Mouse (Mus musculus) myocyte (in vitro differentiated cells): ENCODE measurements around the gene Fam181a.

ENCODE experiments used
- E2F4 ChIP-seq: IDR thresholded peaks from one replicate; pipeline ENCODE4 v1.6.1; 2011; ENCODE audit warnings: mild to moderate bottlenecking, control low read depth, moderate library complexity; ENCODE audit not compliant: insufficient read depth
- POLR2A ChIP-seq: IDR thresholded peaks from one replicate; pipeline ENCODE4 v1.6.1; 2011; ENCODE audit warnings: low read depth, mild to moderate bottlenecking, control low read depth, moderate library complexity; ENCODE audit not compliant: insufficient read length
- REST ChIP-seq: IDR thresholded peaks from one replicate; pipeline ENCODE4 v1.6.1; 2011; ENCODE audit warnings: mild to moderate bottlenecking, control low read depth, moderate library complexity; ENCODE audit not compliant: insufficient read depth, insufficient read length
- TCF3 ChIP-seq: IDR thresholded peaks from one replicate; pipeline ENCODE4 v1.6.1; 2011; ENCODE audit warnings: low read depth, control low read depth; ENCODE audit not compliant: insufficient read length

DNA sequence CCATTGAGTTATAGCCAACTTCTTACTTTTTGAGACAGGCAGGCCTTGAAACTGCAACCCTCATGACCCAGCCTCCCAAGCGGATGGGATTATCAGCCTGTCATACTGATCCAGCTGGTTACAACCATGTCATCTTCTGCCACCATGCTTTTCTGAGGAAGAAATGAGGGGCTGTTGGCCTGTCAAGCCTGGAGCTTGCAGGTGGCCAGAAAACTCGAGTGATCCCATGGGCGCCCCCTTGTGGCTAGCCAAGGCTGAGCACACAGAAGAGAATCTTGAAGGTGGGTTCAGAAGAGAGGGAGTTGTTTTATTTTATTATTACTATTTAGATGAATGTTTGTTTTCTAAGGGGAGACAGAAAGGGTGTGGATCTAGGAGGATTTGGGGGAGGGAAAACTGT is 4.1 kb upstream of the Fam181a start:
- TF ChIP-seq E2F4 (no peak), TCF3 (no peak), REST (no peak), POLR2A (no peak)
